Mouse (Mus musculus) liver, embryonic 14.5 days (tissue): ENCODE data around the gene Itgb3.

Experiments used
- CTCF ChIP-seq: IDR thresholded peaks from 2 replicates; pipeline ENCODE4 v1.5.1; 2016; ENCODE audit warnings: antibody characterized with exemption, low read depth, control low read depth
- EP300 ChIP-seq: IDR thresholded peaks from 2 replicates; pipeline ENCODE4 v1.6.1; 2016; ENCODE audit warnings: antibody characterized with exemption, low read depth

- no peak for TF ChIP-seq CTCF
- TF ChIP-seq EP300: no peak
Observed at GRCm38 (mm10) chr11:104567736-104568135, 40.1 kb upstream of the Itgb3 start.
